Mouse (Mus musculus) liver, adult (tissue): ENCODE results near the gene Pla2g15.

ENCODE experiments used
- GATA4 ChIP-seq: IDR thresholded peaks from 2 replicates; pipeline ENCODE4 v1.6.1; 2014; ENCODE audit warnings: mild to moderate bottlenecking, low read length; ENCODE audit not compliant: insufficient replicate concordance

The Pla2g15 gene

DNA sequence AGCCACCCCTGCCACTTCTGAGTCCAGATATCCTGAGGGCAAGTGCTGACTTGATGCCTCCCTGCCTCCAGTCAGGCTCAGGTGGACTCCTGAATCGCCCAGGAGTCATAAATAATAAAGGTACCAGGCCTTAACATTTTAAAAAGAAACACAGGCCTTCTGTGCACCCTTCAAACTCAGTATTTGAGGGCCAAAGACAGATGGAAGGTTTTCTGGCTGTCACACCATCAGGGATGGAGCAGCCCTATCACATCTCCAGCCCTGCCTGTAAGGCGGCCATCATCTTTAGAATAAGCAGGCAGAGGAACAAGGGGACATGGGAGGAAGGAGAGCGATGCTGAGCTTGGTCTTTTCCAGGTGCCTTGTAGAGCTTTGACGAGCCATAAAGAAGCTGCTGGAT, 19.2 kb upstream of the Pla2g15 start:
- no peak for TF ChIP-seq GATA4

DNA sequence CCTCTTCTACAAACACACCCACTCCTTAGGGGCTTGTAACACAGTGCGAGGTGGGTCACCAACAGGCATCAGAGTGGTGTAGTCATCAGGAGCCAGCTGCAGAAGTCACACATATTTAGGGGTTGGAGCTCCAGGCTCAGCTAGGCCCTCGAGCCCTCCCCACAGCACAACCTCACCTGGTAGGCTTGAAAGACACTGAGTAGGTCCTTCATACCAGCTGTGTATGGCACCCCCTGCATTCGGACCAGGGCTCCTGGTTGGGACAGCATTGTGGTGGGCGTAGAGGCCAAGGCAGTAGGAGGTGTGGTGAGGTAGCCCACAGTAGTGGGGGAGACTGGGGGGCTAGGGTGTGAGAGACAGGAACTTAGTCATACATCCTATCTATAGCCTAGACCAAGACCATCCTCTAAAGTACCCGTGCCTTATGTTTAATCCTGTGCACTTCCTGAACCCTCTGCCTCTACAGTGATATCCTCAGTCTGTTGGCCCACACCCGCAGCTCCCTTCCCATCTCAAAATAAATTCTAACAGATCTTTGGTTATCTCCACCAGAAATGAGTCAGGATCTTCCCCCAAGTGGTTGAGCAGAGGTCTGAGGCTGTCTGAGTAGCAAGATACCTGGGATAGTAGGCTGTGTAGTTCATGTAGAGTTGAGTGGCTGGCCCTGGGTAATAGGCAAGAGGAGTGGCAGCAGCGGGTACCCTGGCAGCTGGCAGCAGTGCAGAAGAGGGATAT, 18.5 kb upstream of the Pla2g15 start:
- no peak for TF ChIP-seq GATA4

DNA sequence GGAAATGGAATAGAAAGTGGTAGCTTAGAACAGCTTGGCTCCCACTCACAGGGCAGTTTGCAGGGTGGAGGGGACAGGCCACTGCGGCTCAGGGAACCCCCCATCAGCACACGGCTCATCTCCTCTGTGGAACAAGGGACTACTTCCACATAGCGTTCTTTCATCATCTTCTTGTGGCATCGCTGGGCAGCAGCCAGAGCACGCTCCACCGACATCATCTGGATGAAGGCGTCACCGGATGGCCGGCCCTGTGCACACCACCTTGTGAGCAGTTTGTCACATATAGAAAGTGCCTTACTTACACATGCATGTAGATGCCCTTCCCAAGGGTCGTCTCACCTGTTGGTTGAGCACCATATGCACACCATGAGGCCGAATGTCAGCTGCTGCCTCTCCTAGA, 17.8 kb upstream of the Pla2g15 start:
- no peak for TF ChIP-seq GATA4

DNA sequence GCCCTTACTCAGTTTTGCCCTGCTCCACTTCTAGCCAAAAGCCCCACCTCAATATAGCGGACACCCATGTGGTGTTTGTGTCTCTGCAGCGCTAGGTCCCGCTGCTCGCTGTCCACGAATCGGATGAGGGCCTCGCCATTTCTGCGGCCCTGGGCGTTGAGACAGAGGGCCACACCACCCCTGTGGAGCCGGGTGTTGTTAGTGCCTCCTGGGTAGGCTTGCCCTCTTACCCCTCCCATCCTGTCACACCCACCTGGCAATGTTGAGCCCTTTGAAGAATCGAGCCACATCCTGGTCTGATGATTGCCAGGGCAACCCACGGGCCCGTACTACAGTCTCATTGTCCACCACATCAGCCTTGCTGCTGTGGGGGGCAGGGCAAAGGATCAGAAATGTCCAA, 16.7 kb upstream of the Pla2g15 start:
- no peak for TF ChIP-seq GATA4

DNA sequence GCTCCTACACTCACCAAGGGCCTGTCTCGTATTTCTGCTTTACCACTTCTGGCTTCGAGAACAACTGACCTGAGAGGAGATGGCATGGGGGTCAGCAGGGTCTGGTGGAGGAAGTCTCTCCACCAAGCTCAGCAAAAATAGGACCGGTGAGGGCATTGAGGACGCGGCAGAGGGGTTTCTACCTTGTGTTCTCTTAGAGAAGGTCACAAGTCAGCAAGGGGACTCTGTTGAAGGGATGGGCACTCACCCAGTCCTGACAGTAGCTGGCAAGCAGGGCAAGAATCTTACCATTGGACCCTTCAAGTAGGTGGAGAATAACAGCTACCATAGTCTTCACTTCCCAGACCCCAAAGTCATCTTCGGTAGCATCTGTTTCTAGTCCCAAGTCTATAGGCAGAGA, 16.3 kb upstream of the Pla2g15 start:
- no peak for TF ChIP-seq GATA4

DNA sequence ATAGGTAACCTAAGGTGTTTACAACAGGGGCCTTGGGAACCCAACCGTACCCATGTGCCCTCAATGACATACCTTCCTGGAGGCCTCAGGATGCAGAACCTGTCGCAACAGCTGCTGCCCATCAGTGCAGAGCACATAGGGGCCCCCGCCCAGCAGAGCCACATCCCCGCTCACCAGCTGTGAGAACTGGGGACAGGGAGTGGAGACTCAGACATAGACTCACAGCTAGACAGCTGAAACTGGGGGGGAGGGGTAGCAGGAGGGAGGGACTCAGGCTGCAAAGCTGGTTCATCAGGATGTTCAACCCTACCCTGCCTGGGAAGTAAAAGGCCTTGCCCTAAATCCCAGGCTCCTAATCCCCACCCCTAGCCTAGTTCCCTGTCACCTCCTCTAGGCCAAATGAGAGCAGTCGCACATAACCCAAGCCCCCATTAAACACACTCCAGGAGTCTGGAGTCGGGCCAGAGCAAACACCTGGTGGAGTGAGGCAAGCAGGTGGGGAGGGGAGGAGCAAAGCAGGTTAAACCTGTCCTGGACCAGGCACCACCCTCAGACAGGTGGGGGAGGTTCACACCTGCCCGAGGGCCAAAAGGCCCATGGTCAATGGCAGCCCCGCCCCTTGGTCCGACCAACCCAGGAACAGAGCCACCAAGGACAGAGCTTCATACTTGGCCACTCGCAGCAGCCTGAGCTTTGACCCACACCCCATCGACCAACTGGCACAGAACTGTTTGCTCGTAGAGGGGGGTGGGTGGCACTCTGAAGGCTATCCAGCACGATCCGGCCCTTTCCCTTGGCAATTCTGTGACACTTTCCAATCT, 15.2 kb upstream of the Pla2g15 start:
- no peak for TF ChIP-seq GATA4

DNA sequence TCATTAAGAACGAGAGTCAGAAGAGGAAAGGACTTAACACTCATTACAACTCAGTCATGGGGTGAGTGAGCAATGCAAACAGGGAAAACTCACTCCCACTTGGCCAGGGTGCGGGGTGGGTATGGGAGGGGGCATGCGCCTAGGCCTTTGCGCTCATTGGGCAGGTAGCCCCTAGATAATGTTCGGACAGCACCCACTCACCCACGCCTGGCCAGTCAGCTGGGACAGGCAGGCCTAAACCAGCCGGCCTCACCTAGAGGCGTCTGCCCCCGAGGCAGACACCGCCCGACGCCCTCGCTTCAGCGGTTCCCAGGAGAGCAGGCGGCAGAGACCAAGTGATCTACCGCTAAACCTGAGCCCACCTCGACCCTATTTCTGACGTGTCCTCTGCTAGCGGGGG, 14.5 kb upstream of the Pla2g15 start:
- TF ChIP-seq GATA4: no peak; the same call in 1 of the 2 replicates

DNA sequence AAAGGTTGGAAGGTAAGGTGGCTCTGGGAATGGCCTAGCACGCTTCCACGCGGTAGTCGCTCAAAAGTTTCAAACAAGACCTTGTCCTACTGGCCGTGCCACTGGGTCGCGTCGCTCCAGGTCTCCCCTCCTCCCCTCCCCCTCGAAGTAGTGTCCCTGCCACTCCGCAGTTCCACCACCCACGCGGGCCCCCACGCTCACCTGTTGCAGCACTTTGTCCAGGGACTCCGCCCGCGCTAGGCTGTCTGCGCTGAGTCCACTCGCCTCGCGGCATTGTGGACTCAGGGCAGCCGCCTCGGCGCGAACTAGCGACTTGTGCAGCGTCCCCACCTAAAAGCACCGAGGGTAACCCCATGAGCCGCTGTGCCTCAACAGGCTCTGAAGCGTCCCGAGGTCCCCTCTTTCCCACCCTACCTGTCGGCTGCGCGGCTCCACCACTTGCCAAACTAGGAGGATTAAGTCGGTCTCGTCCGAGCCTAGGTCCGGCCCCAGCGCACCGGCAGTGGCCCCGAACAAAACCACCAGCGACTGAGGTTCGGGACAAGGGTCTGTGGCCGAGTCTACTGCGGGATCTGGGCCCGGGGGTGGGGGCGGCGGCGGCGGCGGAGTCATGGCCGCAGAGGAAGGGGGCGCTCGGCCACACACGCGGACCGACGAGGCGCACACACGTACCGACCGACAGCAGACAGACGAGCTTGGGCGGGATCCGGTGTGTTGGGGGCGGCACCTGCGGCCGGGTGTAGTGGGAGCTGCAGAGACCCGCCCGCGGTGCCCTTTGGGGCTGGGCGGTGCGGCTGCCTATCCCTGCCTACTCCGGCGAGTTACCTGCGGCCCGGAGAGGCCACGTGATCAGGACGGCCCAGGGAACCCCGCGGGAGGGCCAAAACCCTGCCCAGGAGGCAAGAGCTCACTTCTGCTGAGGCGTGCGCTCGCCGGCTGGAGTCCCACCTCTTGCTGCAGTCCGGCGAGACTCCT, 13.8 kb upstream of the Pla2g15 start, which contains the start of gene Esrp2:
TSS of gene Esrp2 (minus strand) at position 819 of the 975 bp plus-strand sequence.
- no peak; the same call in 1 of the 2 replicates for TF ChIP-seq GATA4

DNA sequence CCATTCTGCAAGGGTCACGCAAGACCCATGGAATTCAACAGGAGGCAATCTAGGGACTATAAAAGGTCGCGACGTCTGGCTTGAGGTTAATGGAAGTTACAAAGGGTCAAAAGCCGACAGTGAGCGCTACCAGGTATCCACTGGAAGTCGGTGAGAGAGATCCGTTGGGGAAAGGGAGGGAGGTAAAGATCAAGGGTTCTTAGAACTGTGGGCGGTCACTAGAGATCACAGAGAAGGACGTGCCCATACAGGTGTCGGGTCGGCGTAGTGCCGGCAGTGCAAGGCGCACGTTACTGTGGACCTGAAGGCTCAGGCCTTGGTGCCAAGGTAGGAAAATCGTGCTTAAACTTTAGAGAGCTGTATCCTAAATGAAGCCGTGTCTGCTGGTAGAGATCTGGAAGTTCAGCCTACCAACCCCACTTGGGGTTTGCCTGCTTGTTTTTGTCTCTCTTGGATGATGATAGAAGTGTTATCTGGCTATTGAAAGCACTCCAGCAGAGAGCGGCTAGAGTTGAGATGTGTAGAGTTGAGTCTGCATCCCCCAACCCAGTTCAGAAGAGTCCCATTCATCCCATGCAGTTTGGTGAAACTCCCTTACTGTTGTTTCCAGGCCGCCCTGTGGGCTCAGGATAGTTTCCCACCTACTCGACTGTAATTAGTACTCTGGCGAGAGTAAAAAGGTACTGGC, 12.8 kb upstream of the Pla2g15 start:
- no peak for TF ChIP-seq GATA4

DNA sequence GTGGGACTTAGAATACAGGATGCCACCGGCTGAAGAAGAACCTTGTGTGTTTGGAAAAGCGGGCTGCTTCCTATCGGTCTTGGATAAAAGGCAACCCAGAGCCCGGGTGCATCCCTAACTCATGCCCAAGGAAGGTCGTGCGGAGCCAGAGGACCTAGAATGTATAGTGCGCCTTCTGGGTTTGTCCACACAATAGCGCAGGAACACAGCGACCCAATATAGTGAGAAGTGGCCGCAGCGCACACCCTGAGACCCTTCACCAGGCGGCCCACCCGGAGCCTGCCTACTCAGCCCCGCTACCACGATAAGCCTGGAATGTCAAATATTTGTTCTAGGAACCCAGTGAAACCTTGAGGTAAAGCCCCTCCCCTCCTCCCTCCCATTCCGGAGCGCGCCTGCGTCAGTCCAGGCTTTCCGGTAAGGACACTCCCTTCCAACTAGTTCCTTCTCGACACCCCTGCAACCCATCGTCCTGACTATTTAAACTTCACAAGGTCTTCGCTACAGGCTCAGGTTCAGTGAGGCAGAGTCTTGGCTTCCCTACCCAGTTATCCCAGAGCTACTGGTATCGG, 12.2 kb upstream of the Pla2g15 start:
- peak; percentile 96; the same call in 1 of the 2 replicates for TF ChIP-seq GATA4

DNA sequence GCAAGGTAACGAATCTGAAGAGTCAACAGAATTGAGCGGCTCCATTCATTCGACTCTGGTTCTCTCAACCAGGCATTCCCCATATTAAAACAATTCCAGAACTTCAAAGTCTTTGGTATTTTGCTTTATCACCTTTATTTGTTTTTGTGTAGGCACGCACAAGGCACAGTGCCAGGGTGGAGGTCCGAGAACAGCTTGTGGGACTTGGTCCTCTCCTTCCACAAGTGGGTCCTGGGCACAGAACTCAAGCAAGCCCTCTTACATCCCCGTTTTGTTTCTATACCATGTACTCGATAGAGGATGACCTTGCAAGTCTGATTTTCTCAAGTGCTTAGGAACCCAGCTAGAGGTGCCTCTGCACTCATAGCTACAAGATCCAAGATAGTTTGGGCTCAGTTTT, 11.6 kb upstream of the Pla2g15 start:
- TF ChIP-seq GATA4: no peak

DNA sequence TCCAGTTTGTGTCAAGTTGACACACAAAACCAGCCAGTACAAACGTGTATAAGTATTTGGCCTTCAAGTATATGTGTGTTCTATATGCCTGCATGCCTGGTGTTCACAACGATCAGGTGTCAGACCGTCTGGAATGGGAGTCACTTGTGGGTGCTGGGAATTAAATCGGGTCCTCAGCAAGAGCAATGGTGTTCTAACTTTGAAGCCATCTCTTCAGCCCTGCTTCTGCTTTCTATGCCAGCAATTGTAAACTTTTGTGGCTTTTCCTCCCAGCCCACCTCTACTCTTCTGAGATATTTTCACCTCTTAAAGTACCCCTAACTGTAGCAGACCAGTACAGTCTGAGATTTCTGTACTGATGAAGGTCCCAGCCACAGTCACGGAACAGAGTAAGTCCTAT, 10.0 kb upstream of the Pla2g15 start:
- TF ChIP-seq GATA4: no peak

DNA sequence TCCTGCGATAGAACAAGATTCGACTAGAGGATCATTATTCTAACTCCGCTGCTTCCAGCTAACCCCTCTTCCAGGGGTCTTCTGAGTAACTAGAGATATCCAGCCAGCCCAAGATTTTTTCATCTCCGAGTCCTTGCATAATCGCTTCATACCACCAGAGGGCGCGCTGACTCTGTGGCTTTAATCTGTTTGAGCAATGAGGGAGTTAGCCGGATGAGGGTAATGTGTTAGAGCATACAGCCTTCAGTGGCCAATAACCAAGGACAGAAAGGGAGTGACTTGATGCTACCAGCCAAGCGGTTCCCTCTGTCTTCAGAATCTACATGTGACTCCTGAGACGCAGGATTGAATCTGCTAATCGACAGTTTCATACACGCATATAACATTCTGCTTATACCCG, 9.4 kb upstream of the Pla2g15 start:
- no peak for TF ChIP-seq GATA4

DNA sequence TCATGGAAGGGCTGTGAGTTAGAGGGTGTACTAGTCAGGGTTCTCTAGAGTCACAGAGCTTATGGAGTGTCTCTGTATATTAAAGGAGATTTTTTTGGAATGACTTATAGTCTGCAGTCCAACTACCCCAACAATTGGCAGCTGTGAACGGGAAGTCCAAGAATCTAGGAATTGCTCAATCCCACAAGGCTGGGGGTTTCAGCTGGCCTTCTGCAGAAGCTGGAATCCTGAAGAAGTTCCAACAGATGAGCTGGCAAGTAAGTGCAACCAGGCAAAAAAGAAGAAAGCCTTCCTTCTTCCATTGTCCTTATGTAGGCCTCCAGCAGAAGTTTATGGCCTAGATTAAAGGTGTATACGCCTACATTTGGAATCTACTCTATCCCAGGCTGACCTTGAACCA, 4.9 kb upstream of the Pla2g15 start:
- no peak for TF ChIP-seq GATA4
